Mouse (Mus musculus): ENCODE data around the gene Pilra. TPM values are rescaled to one million over a fixed set of nuclear protein-coding genes. Genes with fewer than 3 reads are reported as not detected.
"Not testable (repeated sequence)": the region's sequence is repeated elsewhere in the genome, so short reads cannot be mapped to it uniquely, and the experiment has no call there.

The Pilra gene
- polyA plus RNA-seq, 2 experiments: 1.5 to 2.2 TPM

- not testable (repeated sequence) for ATAC-seq (ENCODE audit: insufficient read depth); H3K9me3 ChIP-seq (ENCODE audit: control insufficient read depth, low read length); H3K4me2 ChIP-seq (ENCODE audit: low read depth); H3K27ac ChIP-seq; H3K36me3 ChIP-seq (replicated peaks; ENCODE audit: control insufficient read depth, insufficient read depth, low read depth); DNase-seq (ENCODE audit: low read depth in 3 of 3, low spot score in 3 of 3); H3K4me1 ChIP-seq (replicated peaks; ENCODE audit: control insufficient read depth in 2 of 2, insufficient read depth in 2 of 2, low read length in 1 of 2); H3K27me3 ChIP-seq (ENCODE audit: control insufficient read depth, insufficient read depth, low read length); H3K4me3 ChIP-seq (ENCODE audit: insufficient read depth in 1 of 2, low read depth in 2 of 2, low read length in 2 of 2); H3K9ac ChIP-seq (replicated peaks)
- 44% methylated on average over 2 of the region's 2 CpGs for WGBS (ENCODE audit: insufficient replicate concordance)
These were observed 32.5 kb upstream of the Pilra start for GRCm38 (mm10) chr5:137868600-137868999.

GRCm38 (mm10) chr5:137864008-137864407 lies 27.9 kb upstream of the Pilra start:
- not testable (repeated sequence) for ATAC-seq (ENCODE audit: insufficient read depth); H3K27me3 ChIP-seq (ENCODE audit: control insufficient read depth, insufficient read depth, low read length); H3K36me3 ChIP-seq (replicated peaks; ENCODE audit: control insufficient read depth, insufficient read depth, low read depth); H3K9me3 ChIP-seq (ENCODE audit: control insufficient read depth, low read length); H3K27ac ChIP-seq; H3K9ac ChIP-seq (replicated peaks); DNase-seq (ENCODE audit: low read depth in 3 of 3, low spot score in 3 of 3); H3K4me3 ChIP-seq (ENCODE audit: insufficient read depth in 1 of 2, low read depth in 2 of 2, low read length in 2 of 2); H3K4me1 ChIP-seq (replicated peaks; ENCODE audit: control insufficient read depth in 2 of 2, insufficient read depth in 2 of 2, low read length in 1 of 2); H3K4me2 ChIP-seq (ENCODE audit: low read depth)
- 58% methylated on average over 1 of the region's 1 CpGs for WGBS (ENCODE audit: insufficient replicate concordance)

- 24% methylated on average over 2 of the region's 2 CpGs for WGBS (ENCODE audit: insufficient replicate concordance)
- not testable (repeated sequence) for H3K4me3 ChIP-seq (ENCODE audit: insufficient read depth in 1 of 2, low read depth in 2 of 2, low read length in 2 of 2); ATAC-seq (ENCODE audit: insufficient read depth)
These were observed 22.1 kb upstream of the Pilra start, which contains the start of gene Pilrb1 for GRCm38 (mm10) chr5:137857960-137858710. Gene Pilrb1, minus strand, starts transcription at chr5:137858106.

GRCm38 (mm10) chr5:137856870-137857269 lies 20.8 kb upstream of the Pilra start:
- not testable (repeated sequence) for H3K4me1 ChIP-seq (replicated peaks; ENCODE audit: control insufficient read depth in 2 of 2, insufficient read depth in 2 of 2, low read length in 1 of 2); DNase-seq (ENCODE audit: low read depth in 3 of 3, low spot score in 3 of 3); H3K9me3 ChIP-seq (ENCODE audit: control insufficient read depth, low read length); H3K9ac ChIP-seq (replicated peaks); H3K36me3 ChIP-seq (replicated peaks; ENCODE audit: control insufficient read depth, insufficient read depth, low read depth); H3K27me3 ChIP-seq (ENCODE audit: control insufficient read depth, insufficient read depth, low read length); ATAC-seq (ENCODE audit: insufficient read depth); H3K4me3 ChIP-seq (ENCODE audit: insufficient read depth in 1 of 2, low read depth in 2 of 2, low read length in 2 of 2); H3K27ac ChIP-seq; H3K4me2 ChIP-seq (ENCODE audit: low read depth)
- 24% methylated on average over 4 of the region's 5 CpGs for WGBS (ENCODE audit: insufficient replicate concordance)

More at GRCm38 (mm10) chr5:137857960-137858710, 22.1 kb upstream of the Pilra start, which contains the start of gene Pilrb1:
- H3K9ac ChIP-seq (replicated peaks); H3K4me2 ChIP-seq (ENCODE audit: low read depth); H3K4me1 ChIP-seq (replicated peaks; ENCODE audit: control insufficient read depth in 2 of 2, insufficient read depth in 2 of 2, low read length in 1 of 2); H3K27ac ChIP-seq; H3K36me3 ChIP-seq (replicated peaks; ENCODE audit: control insufficient read depth, insufficient read depth, low read depth); DNase-seq (ENCODE audit: low read depth in 3 of 3, low spot score in 3 of 3); H3K9me3 ChIP-seq (ENCODE audit: control insufficient read depth, low read length); H3K27me3 ChIP-seq (ENCODE audit: control insufficient read depth, insufficient read depth, low read length): not testable (repeated sequence)

GRCm38 (mm10) chr5:137854907-137855306 lies 18.8 kb upstream of the Pilra start:
- not testable (repeated sequence) for H3K9ac ChIP-seq (replicated peaks); H3K27ac ChIP-seq; H3K4me1 ChIP-seq (replicated peaks; ENCODE audit: control insufficient read depth in 2 of 2, insufficient read depth in 2 of 2, low read length in 1 of 2); H3K9me3 ChIP-seq (ENCODE audit: control insufficient read depth, low read length); H3K27me3 ChIP-seq (ENCODE audit: control insufficient read depth, insufficient read depth, low read length); ATAC-seq (ENCODE audit: insufficient read depth); DNase-seq (ENCODE audit: low read depth in 3 of 3, low spot score in 3 of 3); H3K4me2 ChIP-seq (ENCODE audit: low read depth); H3K36me3 ChIP-seq (replicated peaks; ENCODE audit: control insufficient read depth, insufficient read depth, low read depth); H3K4me3 ChIP-seq (ENCODE audit: insufficient read depth in 1 of 2, low read depth in 2 of 2, low read length in 2 of 2)
- 64% methylated on average over 3 of the region's 3 CpGs for WGBS (ENCODE audit: insufficient replicate concordance)

GRCm38 (mm10) chr5:137850313-137850712 lies 14.2 kb upstream of the Pilra start:
- not testable (repeated sequence) for ATAC-seq (ENCODE audit: insufficient read depth); H3K27ac ChIP-seq; DNase-seq (ENCODE audit: low read depth in 3 of 3, low spot score in 3 of 3); H3K4me1 ChIP-seq (replicated peaks; ENCODE audit: control insufficient read depth in 2 of 2, insufficient read depth in 2 of 2, low read length in 1 of 2); H3K9me3 ChIP-seq (ENCODE audit: control insufficient read depth, low read length); H3K36me3 ChIP-seq (replicated peaks; ENCODE audit: control insufficient read depth, insufficient read depth, low read depth); H3K9ac ChIP-seq (replicated peaks); H3K4me2 ChIP-seq (ENCODE audit: low read depth); H3K27me3 ChIP-seq (ENCODE audit: control insufficient read depth, insufficient read depth, low read length); H3K4me3 ChIP-seq (ENCODE audit: insufficient read depth in 1 of 2, low read depth in 2 of 2, low read length in 2 of 2)
- WGBS (ENCODE audit: insufficient replicate concordance): 72% methylated on average over 1 of the region's 1 CpGs

GRCm38 (mm10) chr5:137837110-137837509 lies 1.0 kb upstream of the Pilra start:
- not testable (repeated sequence) for H3K4me1 ChIP-seq (replicated peaks; ENCODE audit: control insufficient read depth in 2 of 2, insufficient read depth in 2 of 2, low read length in 1 of 2); DNase-seq (ENCODE audit: low read depth in 3 of 3, low spot score in 3 of 3); H3K36me3 ChIP-seq (replicated peaks; ENCODE audit: control insufficient read depth, insufficient read depth, low read depth); ATAC-seq (ENCODE audit: insufficient read depth); H3K27ac ChIP-seq; H3K9me3 ChIP-seq (ENCODE audit: control insufficient read depth, low read length); H3K9ac ChIP-seq (replicated peaks); H3K27me3 ChIP-seq (ENCODE audit: control insufficient read depth, insufficient read depth, low read length); H3K4me3 ChIP-seq (ENCODE audit: insufficient read depth in 1 of 2, low read depth in 2 of 2, low read length in 2 of 2); H3K4me2 ChIP-seq (ENCODE audit: low read depth)
